Comparison of ENCODE assay signal across 13 mouse cellular contexts in genomic region chr2:83728238-83728682, GRCm38 (mm10). TPM values are rescaled to one million over a fixed set of nuclear protein-coding genes. Genes with fewer than 3 reads are reported as not detected.
A peak's percentile ranks its signal among the peaks of the same experiment; 100 is the strongest.
DNase-seq lines count a peak whose midpoint lies in the region; ATAC-seq and TF ChIP-seq lines count a peak whose summit lies in the region.
"Had no signal": no experiment of that assay in that cellular context is flagged by ENCODE, and none has a peak within 500 bp of the region (broad histone marks: within the 10 kb centered on the region; RNA-seq: fewer than 3 reads in every experiment).

No protein-coding gene starts in this region.

- peaks cover 79% of the 10 kb centered on the region for H3K79me2 ChIP-seq in myocyte (ENCODE audit: control insufficient read depth, insufficient read depth)

- H3K9ac ChIP-seq in limb, embryonic 15.5 days, result no peak overlapping the region
- no peak overlapping the region for H3K9ac ChIP-seq in midbrain, embryonic 16.5 days (ENCODE audit: low read depth, low read length)
- H3K9ac ChIP-seq: embryonic facial prominence, embryonic 12.5 days; liver, embryonic 15.5 days had no signal

- DNase-seq in adrenal gland, adult (ENCODE audit: inconsistent age in 2 of 2, low spot score in 1 of 2), result peak; percentile 64 to 85
- no peak for DNase-seq in adrenal gland, postnatal 4 days (ENCODE audit: low spot score in 2 of 2)
- no peak for DNase-seq in limb, embryonic 10.5 days (ENCODE audit: low spot score)
- DNase-seq: B cell, adult 2 months; kidney, adult 9 months had no signal

- WGBS in limb, embryonic 15.5 days, result 77% methylated on average over 4 of the region's 4 CpGs
- 89% methylated on average over 4 of the region's 4 CpGs for WGBS in limb, embryonic 10.5 days
- WGBS in midbrain, embryonic 16.5 days, result 79% methylated on average over 4 of the region's 4 CpGs

- no peaks in the 10 kb centered on the region for H3K36me3 ChIP-seq in limb, embryonic 15.5 days
- H3K36me3 ChIP-seq in limb, embryonic 10.5 days, result peaks cover 30% of the 10 kb centered on the region
- H3K36me3 ChIP-seq in myocyte (ENCODE audit: control insufficient read depth, insufficient read depth), result no peaks in the 10 kb centered on the region
- H3K36me3 ChIP-seq in midbrain, embryonic 16.5 days (ENCODE audit: control insufficient read depth, insufficient read depth, low read length), result no peaks in the 10 kb centered on the region
- H3K36me3 ChIP-seq: liver, embryonic 15.5 days had no signal

- 0 out of 2 replicates have a peak overlapping the region, but pooled peaks have one; percentile 24 for H3K27ac ChIP-seq in limb, embryonic 15.5 days
- no peak overlapping the region for H3K27ac ChIP-seq in limb, embryonic 10.5 days
- H3K27ac ChIP-seq in cortical plate, adult 2 months (ENCODE audit: insufficient read depth, low read length), result peak overlapping the region; percentile 89
- H3K27ac ChIP-seq in midbrain, embryonic 16.5 days (ENCODE audit: low read length), result no peak overlapping the region
- H3K27ac ChIP-seq: embryonic facial prominence, embryonic 12.5 days; liver, embryonic 15.5 days had no signal

- H3K9me3 ChIP-seq in limb, embryonic 15.5 days, result no peaks in the 10 kb centered on the region
- H3K9me3 ChIP-seq in limb, embryonic 10.5 days (replicated peaks), result no peaks in the 10 kb centered on the region
- H3K9me3 ChIP-seq in midbrain, embryonic 16.5 days (replicated peaks; ENCODE audit: control insufficient read depth, low read length, poor library complexity, severe bottlenecking), result no peaks in the 10 kb centered on the region
- H3K9me3 ChIP-seq: embryonic facial prominence, embryonic 12.5 days; liver, embryonic 15.5 days had no signal

- TF ChIP-seq POLR2A in cortical plate, adult 2 months (IDR thresholded peaks at IDR 0.05; ENCODE audit: extremely low read depth, insufficient read depth, low read length), result peak; percentile 87
- TF ChIP-seq POLR2A in myocyte (IDR thresholded peaks at IDR 0.05; ENCODE audit: insufficient read length, low read depth), result no peak

- H3ac ChIP-seq in myocyte (ENCODE audit: control insufficient read depth, insufficient read length), result no peak overlapping the region

- TF ChIP-seq CTCF in cortical plate, adult 2 months (IDR thresholded peaks at IDR 0.05; ENCODE audit: extremely low read depth, insufficient read depth, low read length), result no peak

- no peak for ATAC-seq in limb, embryonic 15.5 days (ENCODE audit: insufficient number of reproducible peaks, low FRiP score, low TSS enrichment, low read depth)
- ATAC-seq in megakaryocyte-erythroid progenitor cell, adult 5-6 weeks (replicated peaks; ENCODE audit: low FRiP score, low TSS enrichment, poor library complexity, severe bottlenecking), result no peak
- no peak for ATAC-seq in midbrain, embryonic 16.5 days
- ATAC-seq: activated CD4-positive, CD25-positive, alpha-beta regulatory T cell, adult 4 months had no signal

- H3K27me3 ChIP-seq in limb, embryonic 15.5 days, result no peaks in the 10 kb centered on the region
- H3K27me3 ChIP-seq in limb, embryonic 10.5 days (ENCODE audit: low read depth, poor library complexity, severe bottlenecking), result no peaks in the 10 kb centered on the region
- H3K27me3 ChIP-seq in myocyte (ENCODE audit: control insufficient read depth, insufficient read depth, insufficient read length), result no peaks in the 10 kb centered on the region
- no peaks in the 10 kb centered on the region for H3K27me3 ChIP-seq in midbrain, embryonic 16.5 days (ENCODE audit: control insufficient read depth, insufficient read depth, low read depth, low read length)
- H3K27me3 ChIP-seq: embryonic facial prominence, embryonic 12.5 days had no signal

- peaks cover 16% of the 10 kb centered on the region; the same call in 1 of the 2 replicates for H3K4me1 ChIP-seq in limb, embryonic 15.5 days
- H3K4me1 ChIP-seq in limb, embryonic 10.5 days, result peaks cover 34% of the 10 kb centered on the region
- H3K4me1 ChIP-seq in cortical plate, adult 2 months (ENCODE audit: control insufficient read depth, insufficient read depth, low read length), result peaks cover 17% of the 10 kb centered on the region
- H3K4me1 ChIP-seq in midbrain, embryonic 16.5 days (ENCODE audit: control insufficient read depth, insufficient read depth, low read length), result peaks cover 6% of the 10 kb centered on the region

- no peak overlapping the region for H3K4me3 ChIP-seq in limb, embryonic 15.5 days
- H3K4me3 ChIP-seq in limb, embryonic 10.5 days, result no peak overlapping the region
- no peak overlapping the region for H3K4me3 ChIP-seq in cortical plate, adult 2 months (ENCODE audit: insufficient read depth, low read length)
- no peak overlapping the region for H3K4me3 ChIP-seq in myocyte
- H3K4me3 ChIP-seq in midbrain, embryonic 16.5 days (ENCODE audit: low read depth, low read length), result no peak overlapping the region
- H3K4me3 ChIP-seq: embryonic facial prominence, embryonic 12.5 days; liver, embryonic 15.5 days had no signal

- no peak overlapping the region for H3K4me2 ChIP-seq in limb, embryonic 15.5 days
- H3K4me2 ChIP-seq in myocyte (ENCODE audit: low read depth), result peak overlapping the region; percentile 84
- no peak overlapping the region for H3K4me2 ChIP-seq in midbrain, embryonic 16.5 days (ENCODE audit: low read length)
- H3K4me2 ChIP-seq: embryonic facial prominence, embryonic 12.5 days; liver, embryonic 15.5 days had no signal

TF ChIP-seq in myocyte, 11 proteins besides CTCF, POLR2A, EP300 and RAD21:
- no peak for TF ChIP-seq TCF3 (IDR thresholded peaks at IDR 0.05; ENCODE audit: insufficient read length, low read depth)
- TF ChIP-seq E2F4 (IDR thresholded peaks at IDR 0.05; ENCODE audit: insufficient read depth), result no peak
- no peak for TF ChIP-seq USF1 (IDR thresholded peaks at IDR 0.05; ENCODE audit: low read depth)
- no peak for TF ChIP-seq SRF (IDR thresholded peaks at IDR 0.05; ENCODE audit: control insufficient read depth, insufficient read length, low read depth)
- TF ChIP-seq CEBPB (IDR thresholded peaks at IDR 0.05; ENCODE audit: insufficient read depth, poor library complexity, severe bottlenecking), result no peak
- TF ChIP-seq TCF12 (IDR thresholded peaks at IDR 0.05; ENCODE audit: insufficient read depth, poor library complexity, severe bottlenecking), result no peak
- TF ChIP-seq REST (IDR thresholded peaks at IDR 0.05; ENCODE audit: insufficient read depth, insufficient read length), result no peak
- TF ChIP-seq POLR2AphosphoS2 (IDR thresholded peaks at IDR 0.05; ENCODE audit: insufficient read length, low read depth), result no peak
- TF ChIP-seq MAX (IDR thresholded peaks at IDR 0.05; ENCODE audit: low read depth), result no peak
- TF ChIP-seq MYOG (IDR thresholded peaks at IDR 0.05; ENCODE audit: control insufficient read depth in 1 of 3, insufficient read depth in 1 of 3, insufficient read length in 2 of 3, low read depth in 2 of 3), result no peak

RNA-seq across cellular contexts. Expression of gene Itgav, which starts 4.1 kb away (rescaled TPM):
- 100 to 1,000 TPM; 101 to 127 TPM for total RNA-seq in adrenal gland, postnatal 4 days (2021)
- polyA plus RNA-seq in limb, embryonic 15.5 days (2015; fragmentation: Nextera tagmentation; extraction: Ambion mirVana), result 62.8 and 70.7 TPM in 2 replicates
- 53.0 and 56.0 TPM in 2 replicates for polyA plus RNA-seq in limb, embryonic 10.5 days (2016; fragmentation: Nextera tagmentation; extraction: Ambion mirVana)
- 88.7 and 97.2 TPM in 2 replicates for polyA plus RNA-seq in cortical plate, adult 2 months (2012; rRNA removed)
- 26.2 TPM for polyA plus RNA-seq in myocyte (2012; fragmentation: generic; extraction: Trizol)
- 8.1 and 13.8 TPM in 2 replicates for total RNA-seq in megakaryocyte-erythroid progenitor cell, adult 5-6 weeks (2014; fragmentation: Nextera tagmentation)
- total RNA-seq in megakaryocyte-erythroid progenitor cell, adult 5-6 weeks (2017), result 10.3 and 42.0 TPM in 2 replicates
- polyA plus RNA-seq in midbrain, embryonic 16.5 days (2015; fragmentation: Nextera tagmentation; extraction: Ambion mirVana), result 19.9 and 20.5 TPM in 2 replicates

Comparison
In these comparisons a context has a peak if more than half of its experiments do, and no peak if none do; other contexts are left out.
1. DNase-seq: peak in adrenal gland, adult (2 of 2); none in adrenal gland, postnatal 4 days (0 of 2) and limb, embryonic 10.5 days (single experiment).
2. H3K27ac ChIP-seq: peak in limb, embryonic 15.5 days (single experiment) and cortical plate, adult 2 months (single experiment); none in limb, embryonic 10.5 days (single experiment) and midbrain, embryonic 16.5 days (single experiment).